Mouse (Mus musculus): ENCODE data around the gene Ehd4. TPM values are rescaled to one million over a fixed set of nuclear protein-coding genes. Genes with fewer than 3 reads are reported as not detected.

Gene Ehd4
- total RNA-seq, 2 experiments from 2014 or later = 7.5 to 8.3 TPM

DNA sequence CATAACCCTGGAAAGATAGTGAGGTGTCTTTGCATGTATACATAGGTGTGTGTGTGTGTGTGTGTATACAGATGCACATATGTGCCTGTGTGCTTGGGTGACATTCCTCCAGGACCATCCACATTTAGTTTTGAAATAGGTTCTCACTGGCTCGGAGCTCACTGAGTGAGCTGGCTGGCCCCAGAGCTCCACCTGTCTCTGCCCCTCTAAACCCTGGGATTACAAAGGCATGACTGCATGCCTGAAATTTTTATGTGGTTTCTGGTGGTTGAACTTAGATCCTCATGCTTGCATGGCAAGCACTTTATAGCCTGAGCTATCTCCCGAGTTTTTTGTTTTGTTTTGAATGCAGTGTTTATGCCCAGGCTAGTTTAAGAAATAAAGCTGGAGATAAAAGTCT, 7.9 kb downstream of the Ehd4 start:
- no peak for DNase-seq (ENCODE audit: low spot score in 2 of 2)

DNA sequence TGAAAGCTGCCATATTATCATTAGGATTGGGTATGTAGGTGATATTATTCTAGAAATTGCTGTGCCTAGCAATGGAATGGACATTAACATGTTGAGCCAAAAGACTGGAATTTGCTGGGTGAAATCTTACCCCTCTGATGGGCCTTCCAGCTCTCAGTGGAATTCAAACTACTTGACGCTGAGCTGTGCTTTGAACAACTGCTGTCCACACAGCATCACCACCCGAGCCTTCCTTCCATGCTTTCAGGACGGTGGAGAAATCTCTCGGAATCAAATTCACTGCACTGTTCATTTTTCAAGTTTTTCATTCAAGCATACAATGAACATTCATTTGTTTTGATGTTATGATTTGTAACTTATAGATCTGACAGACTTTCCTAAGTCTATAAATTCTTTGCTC, 10.0 kb downstream of the Ehd4 start:
- no peak for DNase-seq (ENCODE audit: low spot score in 2 of 2)

DNA sequence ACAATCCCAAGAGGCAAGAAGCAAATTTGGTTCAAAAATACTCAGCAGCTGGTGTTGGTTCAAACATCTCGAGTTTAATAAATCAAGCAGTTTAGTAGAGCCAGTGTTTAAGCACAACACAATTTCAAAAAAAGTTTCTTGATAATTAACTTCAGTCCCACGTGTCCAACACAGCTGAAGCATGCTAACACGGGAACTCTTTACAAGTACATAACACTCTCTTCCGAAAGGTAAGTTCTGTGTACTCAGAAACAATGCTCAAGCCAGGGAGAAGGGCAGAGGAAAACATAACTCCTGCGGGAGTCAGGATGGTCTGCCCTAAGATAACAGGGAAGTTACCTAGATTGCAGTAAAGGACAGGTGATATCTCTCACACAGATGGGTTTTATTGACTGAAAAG, 12.1 kb downstream of the Ehd4 start:
- DNase-seq (ENCODE audit: low spot score in 2 of 2) = no peak

DNA sequence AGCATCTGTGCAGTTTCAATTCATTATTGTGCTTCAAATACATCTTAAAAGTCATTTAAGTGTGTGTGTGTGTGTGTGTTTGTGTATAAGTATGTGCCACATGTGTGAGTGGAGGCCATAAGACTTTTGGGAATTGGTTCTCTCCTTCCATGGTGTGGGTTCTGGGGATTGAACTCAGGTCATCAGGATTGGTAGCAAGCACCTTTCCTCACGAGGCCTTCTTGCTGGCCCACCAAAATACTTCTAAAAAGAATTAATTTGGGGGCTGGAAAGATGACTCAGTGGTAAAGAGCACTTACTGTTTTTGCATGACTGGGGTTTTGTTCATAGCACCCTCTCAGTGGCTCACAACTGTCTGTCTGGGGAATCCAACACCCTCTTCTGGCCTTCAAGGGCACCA, 12.7 kb downstream of the Ehd4 start:
- DNase-seq (ENCODE audit: low spot score in 2 of 2) = no peak

DNA sequence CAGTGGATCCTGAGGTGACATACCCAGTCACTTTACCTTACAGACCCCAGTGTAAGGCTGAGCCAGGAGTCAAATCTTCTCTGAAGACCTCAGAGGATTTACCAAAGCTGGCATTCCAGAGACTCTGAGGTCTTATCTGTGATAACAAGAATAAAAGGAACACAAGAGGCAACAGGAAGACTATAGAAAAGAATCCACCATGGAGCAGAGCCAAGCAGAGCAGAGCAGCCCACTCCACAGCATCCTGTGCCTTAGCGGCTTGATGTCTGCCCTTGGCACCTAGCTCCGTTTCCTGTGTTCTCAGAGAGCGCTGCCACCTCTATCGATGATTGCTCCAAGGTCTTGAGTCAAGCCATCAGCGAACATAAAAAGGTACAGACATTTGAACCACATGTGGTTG, 14.1 kb downstream of the Ehd4 start:
- no peak for DNase-seq (ENCODE audit: low spot score in 2 of 2)

DNA sequence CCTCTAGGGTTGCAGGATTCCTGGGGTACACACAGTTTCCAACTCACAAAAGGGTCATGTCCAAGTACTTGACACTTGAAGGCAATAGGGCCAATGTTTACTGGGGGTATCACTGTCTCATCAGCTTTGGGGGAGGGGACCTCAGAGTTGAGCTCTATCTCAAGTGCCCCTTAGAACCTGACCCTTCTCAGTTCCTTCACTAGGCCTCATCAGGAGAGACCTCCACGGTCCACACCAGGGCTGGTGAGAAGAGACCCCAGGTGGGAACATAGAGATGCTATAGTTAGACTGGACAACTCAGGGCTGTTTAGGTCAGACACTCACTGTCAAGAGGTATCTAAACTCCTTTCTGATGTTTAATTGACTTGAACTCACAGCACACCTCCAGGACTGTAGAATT, 15.3 kb downstream of the Ehd4 start:
- DNase-seq (ENCODE audit: low spot score in 2 of 2) = no peak

DNA sequence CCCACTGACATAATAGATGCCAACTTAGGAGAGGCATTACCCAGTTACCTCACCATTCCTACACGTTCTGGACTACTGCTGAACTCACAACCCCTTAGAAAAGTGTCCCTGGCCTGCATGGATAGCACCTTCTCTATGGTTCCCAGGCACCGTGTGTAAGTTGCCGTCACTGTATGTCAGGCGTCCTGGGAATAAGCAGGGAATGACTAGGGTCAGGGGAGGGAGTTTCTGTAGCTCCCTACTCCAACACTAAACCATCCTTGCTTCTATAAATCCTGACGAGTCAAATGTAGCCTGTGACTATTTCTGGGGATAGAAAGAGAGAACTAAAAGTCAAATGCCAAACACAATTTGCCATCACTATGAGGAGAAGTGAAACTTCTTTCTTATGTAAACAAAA, 17.1 kb downstream of the Ehd4 start:
- no peak for DNase-seq (ENCODE audit: low spot score in 2 of 2)

DNA sequence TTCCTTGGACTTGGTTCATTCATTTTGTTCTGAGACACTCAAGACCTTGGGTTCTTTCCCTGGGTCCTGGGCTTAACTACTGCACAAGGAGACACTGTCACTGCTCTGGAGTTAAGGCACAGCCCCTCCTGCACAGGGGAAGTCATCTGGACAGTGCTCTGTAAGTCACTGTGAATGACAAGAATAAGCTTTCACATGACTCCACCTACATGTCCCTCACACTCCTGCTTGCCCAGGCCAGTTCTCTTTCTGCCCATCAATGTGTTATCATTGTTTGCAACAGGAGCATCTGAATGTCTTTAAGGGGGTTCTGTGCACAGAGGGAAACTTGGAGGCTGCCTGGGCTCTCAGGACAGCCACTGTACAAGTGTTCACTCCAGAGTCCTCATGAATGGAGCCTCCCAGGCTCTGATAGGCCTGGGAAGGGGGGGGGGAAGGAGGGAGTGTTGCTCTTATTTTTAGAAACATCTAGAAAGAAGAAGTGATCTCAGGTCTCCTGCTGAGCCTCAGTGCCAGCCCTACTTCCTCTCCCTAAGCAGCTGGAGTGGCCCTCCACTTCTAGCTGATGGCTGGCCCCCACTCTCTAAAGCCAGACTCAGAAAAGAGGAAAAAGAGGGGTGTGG, 19.8 kb downstream of the Ehd4 start:
- DNase-seq (ENCODE audit: low spot score in 2 of 2) = no peak

DNA sequence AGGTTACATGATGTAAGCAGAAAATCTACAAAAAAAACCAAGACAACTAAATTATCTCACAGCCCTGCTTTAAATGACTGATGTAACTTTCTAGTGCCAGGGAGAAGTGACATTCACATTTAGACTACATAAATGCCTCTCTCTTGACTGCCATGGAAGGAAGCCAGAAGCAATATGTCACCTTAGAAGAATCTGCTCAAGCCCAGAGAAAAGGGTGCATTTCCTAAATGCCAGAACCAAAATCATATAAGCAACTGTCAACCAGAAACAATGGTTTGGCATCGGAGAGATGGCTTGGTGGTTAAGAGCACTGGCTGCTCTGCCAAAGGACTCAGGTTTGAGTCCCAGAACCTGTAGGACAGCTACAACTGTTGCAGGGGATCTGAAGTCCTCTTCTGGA, 22.5 kb downstream of the Ehd4 start:
- no peak for DNase-seq (ENCODE audit: low spot score in 2 of 2)

DNA sequence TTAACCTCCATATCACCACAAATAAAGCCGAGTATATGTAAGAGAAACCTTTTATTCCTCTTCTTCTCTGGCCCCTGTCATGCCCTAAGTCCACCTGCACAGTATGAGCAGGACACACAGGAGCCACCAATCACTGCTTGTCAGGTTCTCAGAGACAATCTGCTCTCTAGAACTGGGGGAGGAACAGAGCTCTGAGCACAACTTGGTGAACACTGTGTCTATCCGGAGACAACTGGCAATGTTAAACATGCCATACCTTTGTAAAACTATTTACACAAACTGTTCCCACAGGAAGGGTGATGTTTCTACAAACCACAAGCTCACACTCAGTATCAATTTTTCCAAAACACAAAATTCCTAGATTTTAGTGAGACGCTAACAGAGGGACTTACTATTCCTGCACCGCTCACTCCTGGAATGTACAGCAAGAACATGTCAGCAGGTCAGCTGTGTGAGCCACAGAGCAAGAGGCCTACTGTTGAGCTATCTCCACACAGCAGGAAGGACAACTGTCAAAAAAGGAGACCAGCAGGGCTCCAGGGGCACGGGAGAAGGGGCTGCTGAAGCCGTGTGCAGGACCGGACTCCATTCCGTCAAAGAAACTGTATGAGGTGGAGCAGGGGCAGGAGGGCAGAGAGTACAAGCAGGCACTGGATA, 25.0 kb downstream of the Ehd4 start:
- no peak for DNase-seq (ENCODE audit: low spot score in 2 of 2)

DNA sequence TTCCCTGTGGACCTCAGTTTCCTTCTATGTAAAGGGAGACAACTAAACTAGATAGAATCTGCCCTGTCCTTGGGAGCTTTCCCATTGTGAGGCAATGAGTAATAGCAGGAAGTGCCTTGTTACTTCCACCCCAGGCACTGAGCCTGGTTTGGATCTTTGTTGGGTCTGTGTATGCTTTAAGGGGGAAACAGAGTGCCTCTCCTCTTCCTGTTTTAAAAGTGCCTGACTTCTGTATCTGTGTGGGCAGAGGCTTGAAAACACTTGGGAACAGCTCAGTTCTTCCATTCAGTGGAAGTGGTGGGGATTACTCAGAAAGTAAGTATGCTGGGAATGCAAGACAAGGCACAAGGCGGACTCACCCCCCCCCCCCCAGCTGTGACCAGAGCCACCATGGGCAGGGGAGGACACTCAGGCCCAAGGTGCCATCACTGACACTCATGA, 25.8 kb downstream of the Ehd4 start:
- DNase-seq (ENCODE audit: low spot score in 2 of 2) = no peak

DNA sequence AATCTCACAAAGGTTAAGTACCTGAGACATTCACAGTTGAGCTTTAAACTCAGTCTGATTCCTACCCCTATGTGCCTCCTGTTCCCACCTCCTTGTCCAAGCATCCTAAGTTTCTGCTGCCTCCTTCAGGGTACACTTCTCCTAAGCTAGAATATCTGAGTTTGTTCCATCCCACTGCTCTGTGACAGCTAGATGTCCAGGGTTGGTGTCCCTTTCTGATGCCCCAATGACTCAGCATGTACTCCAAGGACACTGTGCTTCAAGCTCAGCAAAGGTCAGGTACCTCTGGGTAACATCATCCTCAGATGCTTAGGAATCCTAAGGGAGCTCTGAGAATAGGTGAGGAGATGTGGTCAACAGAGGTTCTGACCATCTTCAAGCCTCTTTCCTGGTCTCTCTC, 26.4 kb downstream of the Ehd4 start:
- no peak for DNase-seq (ENCODE audit: low spot score in 2 of 2)

DNA sequence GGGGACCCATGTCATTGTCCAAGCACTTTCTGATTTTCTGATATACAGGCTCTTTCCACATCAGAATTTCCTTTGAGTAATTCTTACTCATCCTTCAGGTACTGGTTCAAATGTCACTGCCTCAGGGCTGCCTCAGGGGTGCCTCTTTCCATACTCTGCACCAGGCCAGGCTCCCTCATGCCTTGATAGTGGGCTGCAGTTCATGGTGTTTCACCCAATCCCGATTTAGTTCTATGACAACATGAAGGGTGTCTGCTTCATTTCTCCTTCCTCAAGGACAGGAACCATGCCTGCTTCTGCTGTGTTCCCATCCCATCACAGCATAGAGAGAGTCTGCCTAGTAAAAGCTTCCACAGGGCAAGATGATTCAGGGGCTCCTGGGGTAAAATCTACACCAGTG, 27.5 kb downstream of the Ehd4 start:
- DNase-seq (ENCODE audit: low spot score in 2 of 2) = no peak

DNA sequence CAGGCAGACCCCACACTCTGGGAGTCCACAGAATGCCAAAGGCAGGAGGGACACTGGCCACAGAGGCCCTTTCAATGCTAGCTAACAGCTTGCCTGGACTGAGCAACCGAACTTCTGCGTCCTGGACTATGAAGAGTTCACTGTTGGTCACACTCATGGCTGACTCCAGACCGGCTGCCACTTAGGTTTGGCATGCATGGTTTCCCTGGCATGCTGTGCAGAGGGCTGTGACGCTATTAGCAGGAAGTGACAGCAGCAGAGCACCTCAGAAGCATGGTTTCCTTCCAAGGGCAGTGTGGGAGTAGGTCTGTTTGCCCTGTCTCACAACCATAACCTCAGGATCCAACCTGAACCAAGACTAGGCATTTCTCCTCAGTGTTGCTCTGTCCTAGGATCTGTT, 28.0 kb downstream of the Ehd4 start:
- DNase-seq (ENCODE audit: low spot score in 2 of 2) = no peak

DNA sequence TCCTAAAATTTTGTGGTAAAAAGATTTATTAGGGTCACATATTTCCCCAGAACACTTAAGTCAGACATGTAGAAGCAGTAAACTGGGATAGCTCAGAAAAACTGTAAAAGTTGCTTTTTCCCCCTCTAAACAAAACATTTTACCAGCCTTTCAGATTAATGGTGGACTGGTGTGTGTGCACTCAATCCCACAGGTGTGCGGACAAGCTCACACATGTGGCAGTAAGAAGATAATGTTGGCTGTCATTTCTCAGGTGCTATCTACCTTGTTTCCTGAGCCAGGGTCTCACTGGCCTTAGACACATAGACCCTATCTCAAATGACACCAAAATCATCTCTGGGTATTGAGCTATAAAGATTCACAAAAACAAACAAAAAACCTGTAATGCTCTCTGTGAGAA, 28.9 kb downstream of the Ehd4 start:
- DNase-seq (ENCODE audit: low spot score in 2 of 2) = no peak

DNA sequence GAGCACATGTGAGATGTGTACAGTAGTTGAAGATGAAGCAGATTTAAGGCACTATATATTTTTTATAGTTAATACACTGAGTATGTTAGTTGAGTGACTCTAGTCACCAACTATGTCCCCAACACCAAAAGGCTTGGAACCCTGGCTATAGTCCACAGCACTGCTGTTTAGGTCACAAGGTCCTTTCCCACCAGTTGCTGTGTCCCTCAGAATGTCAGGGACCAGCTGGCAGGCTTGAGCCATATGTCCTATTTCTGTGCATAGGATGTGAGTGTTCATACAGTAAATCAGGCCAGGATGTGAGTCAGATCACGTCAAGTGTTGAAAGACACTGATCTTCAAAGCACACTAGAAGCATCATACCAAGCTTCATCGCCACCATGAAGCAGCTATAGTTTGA, 29.5 kb downstream of the Ehd4 start:
- DNase-seq (ENCODE audit: low spot score in 2 of 2) = no peak

DNA sequence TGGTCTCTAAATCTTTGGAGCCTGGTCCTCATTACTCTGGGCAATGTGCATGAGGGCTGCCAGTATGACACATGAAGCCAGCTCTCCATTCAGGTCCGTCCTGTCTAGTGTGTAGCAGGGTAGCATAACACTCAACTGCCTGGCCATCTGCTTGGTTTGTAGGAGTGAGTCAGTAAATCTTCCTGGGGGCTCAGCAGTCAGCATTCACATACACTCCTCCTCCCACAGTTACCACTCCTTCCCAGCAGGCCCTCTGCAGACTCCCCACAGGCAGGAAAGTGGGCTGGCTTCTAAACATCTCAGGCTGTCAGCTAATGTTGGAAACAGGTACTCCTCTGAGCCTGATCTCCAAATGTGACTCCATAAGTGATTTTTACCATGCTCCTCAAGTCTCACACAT, 30.3 kb downstream of the Ehd4 start:
- no peak for DNase-seq (ENCODE audit: low spot score in 2 of 2)

DNA sequence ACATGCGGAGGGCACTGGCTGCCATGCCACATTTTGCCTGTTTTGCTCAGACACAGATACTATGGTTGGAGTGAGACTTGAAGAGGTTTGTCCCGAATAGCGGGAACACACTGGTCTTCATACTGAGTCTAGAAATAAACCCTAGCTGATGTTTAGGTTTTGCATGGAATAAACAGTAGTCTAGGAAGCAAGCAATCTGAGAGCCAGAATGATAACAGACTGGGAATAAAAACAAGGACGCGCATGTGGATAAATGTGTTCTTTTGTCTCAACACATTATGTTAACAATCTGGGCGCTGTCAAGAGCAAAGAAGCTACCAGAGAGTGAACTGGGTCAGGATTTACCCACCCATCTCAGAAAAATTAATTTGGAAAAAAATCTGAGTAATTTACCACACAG, 31.4 kb downstream of the Ehd4 start:
- no peak for DNase-seq (ENCODE audit: low spot score in 2 of 2)

DNA sequence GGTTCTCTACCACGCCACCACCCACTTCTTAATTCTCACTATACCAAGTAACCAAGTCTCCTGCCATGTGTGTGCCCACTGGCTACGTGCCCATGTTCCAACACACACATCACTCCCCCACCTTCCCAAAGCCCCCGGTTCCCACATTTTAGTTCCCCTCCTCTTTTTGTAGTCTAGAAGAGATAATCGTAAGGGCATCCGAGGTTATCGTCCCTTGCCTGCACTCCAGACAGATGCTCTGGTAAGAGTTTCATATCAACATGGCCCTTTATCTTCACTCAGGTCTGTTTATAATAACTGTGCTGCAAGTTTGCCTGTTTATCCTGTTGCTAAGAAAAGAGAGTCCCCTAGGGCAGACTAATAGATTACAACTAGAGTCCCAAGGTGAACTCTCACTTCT, 37.1 kb downstream of the Ehd4 start:
- no peak for DNase-seq (ENCODE audit: low spot score in 2 of 2)

DNA sequence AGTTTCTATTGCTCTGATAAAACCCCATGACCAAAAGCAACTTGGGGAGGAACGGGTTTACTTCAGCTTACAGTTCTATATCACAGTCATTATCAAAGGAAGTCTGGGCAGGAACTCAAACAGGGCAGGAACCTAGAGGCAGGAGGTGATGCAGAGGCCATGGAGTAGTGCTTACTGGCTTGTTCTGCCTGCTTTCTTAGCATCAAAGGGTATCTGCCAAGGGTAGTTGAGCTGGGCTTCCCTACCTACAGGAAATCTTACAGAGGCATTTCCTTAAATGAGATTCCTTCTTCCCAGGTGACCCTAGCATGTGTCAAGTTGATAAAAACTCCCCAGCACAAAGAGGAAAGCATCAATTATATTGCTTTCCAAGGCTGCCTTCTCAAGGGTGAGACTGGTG, 38.0 kb downstream of the Ehd4 start:
- DNase-seq (ENCODE audit: low spot score in 2 of 2) = no peak

DNA sequence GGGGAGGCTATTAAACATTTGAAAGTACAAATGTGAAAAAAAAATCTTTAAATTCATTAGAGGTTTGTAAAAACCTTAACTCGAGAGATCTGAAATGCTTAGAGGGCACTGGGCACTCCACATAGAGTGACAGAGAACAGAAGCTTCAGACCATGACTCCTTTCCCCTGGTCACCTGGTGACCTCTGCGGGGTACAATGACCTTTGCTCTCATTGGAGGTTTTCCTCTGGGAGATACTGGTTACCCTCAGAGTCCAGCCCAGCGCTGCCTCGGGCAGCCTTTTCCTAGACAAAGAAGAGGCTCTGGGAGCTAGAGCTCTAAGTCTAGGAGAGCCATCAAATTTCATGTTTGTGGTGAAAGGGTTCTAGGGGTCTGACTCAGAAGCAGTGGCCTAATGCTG, 39.4 kb downstream of the Ehd4 start:
- no peak for DNase-seq (ENCODE audit: low spot score in 2 of 2)

DNA sequence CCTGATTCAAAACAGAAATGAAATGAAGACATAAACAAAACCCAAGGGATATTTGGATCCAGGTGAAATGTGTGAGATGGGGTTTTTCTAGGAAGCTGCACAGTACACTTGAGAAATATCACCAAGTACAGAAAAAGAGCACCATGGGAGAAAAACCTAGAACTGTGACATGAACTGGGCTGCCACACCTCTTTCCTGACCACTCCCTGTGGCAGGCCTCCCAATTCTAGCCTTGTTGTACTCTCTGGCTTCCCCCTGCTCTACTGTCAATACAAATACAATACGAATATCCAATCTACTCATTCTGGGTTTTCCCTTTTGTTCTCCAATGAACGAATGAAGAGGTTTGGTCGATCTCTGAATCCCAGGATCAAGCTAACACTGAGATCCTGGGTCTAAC, 40.4 kb downstream of the Ehd4 start:
- DNase-seq (ENCODE audit: low spot score in 2 of 2) = no peak

DNA sequence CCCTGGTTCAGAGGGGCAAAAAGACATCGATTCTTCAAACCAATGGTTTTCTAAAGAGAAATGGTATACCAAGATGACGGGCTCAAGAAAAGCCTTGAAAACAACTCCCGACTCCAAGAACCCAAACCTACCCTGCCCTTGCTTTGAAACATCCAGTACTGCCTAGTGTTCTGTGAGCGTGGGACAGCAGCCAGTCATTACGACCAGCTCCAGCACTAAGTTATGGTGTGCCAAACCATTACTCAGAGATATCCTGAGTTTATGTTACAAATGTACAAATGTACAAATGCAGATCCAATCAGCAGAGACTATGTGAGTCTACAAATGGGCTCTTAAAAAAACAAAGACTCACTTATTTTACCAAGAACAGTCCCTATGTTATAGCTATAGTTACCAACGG, 40.9 kb downstream of the Ehd4 start:
- no peak for DNase-seq (ENCODE audit: low spot score in 2 of 2)

DNA sequence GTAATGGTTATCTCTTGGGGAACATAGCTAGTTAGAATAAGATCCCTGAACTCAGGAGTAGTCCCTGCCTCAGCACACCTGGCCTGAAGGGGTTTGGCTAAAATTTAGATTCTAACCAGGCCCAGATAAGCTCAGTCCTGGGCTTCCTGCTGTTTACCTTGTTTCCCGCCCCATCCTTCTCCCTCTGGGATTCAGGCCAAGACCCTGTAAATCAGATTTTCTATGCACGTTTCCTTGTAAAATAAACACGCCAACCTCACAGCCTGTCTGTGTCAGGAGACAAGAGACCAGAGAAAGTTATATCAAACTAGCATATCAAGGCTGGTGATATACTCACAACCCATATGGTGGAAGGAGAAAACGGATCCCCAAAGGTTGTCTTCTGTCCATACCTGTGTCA, 42.8 kb downstream of the Ehd4 start:
- no peak for DNase-seq (ENCODE audit: low spot score in 2 of 2)

Measured in layer of hippocampus, postnatal 10 days (tissue).